Mouse (Mus musculus): ENCODE results near the gene Gm7534.

DNA sequence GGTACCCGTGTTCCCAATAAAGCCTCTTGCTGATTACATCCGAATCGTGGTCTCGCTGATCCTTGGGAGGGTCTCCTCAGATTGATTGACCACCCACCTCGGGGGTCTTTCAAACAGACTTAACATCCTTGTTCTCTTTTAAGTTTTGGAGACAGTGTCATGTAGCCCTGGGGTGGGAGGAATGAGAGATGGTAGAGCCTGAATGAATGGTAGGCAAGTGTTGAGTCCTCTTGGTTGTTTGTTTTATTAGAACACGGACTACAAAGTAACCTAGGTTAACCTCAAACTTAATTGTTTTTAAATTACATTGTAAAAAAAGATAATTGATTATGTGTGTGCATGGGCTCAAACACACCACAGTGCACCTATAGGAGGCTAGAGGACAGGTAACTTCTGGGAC, 38.2 kb downstream of the Gm7534 start:
- TF ChIP-seq CTCF (IDR thresholded peaks at IDR 0.05; ENCODE audit: low read depth): no peak
- TF ChIP-seq EP300 (optimal IDR thresholded peaks at IDR 0.05): no peak

Measured in stomach, postnatal 0 days (tissue).